Mouse (Mus musculus) heart, adult 11 months (tissue): Measurements from ENCODE around the gene 2210016L21Rik.
"Not testable (repeated sequence)": the region's sequence is repeated elsewhere in the genome, so short reads cannot be mapped to it uniquely, and the experiment has no call there.

Experiments used
- DNase-seq: peaks from one replicate; pipeline ENCODE4 v3.0.0; 2022

The 2210016L21Rik gene

GRCm38 (mm10) chr5:114942074-114942765 lies at the start of gene 2210016L21Rik:
Gene 2210016L21Rik (plus strand): TSS chr5:114942158.
- peak; percentile 99 for DNase-seq

GRCm38 (mm10) chr5:114895542-114895941 lies 46.4 kb upstream of the 2210016L21Rik start:
- DNase-seq, result peak; percentile 62

DNA sequence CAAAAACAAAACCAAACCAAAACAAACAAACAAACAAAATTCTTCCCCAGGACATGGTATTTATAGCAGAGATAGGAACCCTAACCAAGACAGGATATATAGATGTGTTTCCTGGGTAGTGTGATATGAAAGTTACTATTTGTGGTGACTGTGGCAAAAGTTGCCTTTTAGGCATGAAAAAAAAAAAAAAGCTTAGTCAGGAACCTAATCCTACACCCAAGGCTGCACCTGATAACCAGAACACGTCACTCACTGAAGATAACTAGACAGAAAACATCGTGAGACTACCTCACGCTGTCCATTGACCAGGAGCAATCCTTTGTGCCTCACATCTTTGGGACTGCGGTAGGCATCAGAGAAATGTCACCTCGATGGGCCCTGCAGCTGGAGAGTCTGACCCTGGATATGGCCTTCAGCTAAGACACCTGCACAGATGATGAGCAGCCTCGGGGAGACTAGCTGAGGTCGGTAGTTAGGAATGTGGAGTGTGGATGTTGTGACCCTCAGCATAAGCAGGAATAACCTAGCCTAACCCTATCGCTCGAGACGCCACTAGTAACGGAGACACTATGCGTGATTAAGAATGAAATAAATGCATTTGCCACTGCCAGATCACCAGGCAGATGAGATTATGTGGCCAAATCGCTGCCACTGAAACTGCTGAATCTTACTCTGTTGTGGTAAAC lies 45.1 kb upstream of the 2210016L21Rik start, which contains the start of gene Oasl2:
Gene Oasl2 (plus strand): TSS at position 249 of the 686 bp plus-strand sequence.
- DNase-seq, result peak; percentile 76

GRCm38 (mm10) chr5:114897374-114897793 lies 44.6 kb upstream of the 2210016L21Rik start:
- peak; percentile 98 for DNase-seq

DNA sequence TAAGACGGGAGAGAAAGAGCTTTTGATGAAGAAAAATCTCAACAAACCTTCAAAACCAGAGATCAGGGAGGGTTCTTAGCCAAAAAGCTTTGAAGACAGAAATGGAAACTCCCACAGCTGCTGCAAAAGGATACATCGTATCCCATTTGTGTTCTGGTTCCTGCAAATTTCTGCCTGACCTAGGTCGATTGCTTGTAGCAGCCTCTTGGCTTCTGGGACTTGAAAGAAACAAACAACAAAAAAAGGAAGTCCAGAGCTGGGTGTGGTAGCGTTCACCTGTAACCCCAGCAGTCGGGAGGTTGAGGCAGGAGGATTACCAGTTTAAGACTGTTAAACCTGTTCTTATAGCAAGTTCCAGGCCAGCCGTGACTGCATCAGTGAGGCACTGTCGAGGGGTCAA lies 43.1 kb upstream of the 2210016L21Rik start:
- peak; percentile 68 for DNase-seq

DNA sequence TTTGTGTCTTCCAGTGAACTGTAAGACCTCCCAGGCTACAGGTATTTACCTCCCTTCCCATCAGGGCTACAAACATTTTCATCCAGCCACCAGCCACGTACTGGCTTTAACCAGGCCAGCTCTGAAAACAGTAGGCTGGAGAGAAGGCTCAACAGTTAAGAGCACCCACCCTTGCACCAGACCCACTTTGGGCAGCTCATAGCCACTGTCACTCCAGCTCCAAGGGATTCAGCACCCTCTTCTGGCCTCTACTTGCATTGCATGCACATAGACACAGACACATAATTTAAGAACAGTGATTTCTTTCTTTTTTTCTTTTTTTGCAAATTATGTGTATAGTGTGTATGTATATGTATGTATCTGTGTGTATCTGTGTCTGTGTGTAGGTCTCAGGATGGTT lies 39.5 kb upstream of the 2210016L21Rik start:
- peak; percentile 71 for DNase-seq

- no peak for DNase-seq
These were observed 33.2 kb upstream of the 2210016L21Rik start for GRCm38 (mm10) chr5:114908598-114909305.

GRCm38 (mm10) chr5:114913686-114914085 lies 28.3 kb upstream of the 2210016L21Rik start:
- DNase-seq, result no peak

DNA sequence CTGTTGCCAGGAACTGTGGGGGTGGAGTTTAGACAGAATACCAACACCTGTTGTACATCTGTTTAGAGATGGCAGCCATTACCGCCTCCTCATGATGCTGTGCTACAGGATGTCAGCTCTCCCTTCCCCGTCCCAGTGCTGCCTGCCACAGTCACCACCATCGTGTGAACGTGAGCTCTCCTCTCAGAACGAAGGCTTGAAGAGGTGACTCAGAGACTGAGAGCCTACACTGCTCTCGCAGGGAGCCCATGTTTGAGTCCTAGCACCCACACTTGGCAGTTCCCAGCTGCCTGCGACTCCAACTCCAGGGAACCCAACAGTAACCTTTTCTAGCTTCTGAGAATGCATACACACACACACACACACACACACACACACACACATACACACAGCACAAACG lies 27.1 kb upstream of the 2210016L21Rik start:
- no peak for DNase-seq

GRCm38 (mm10) chr5:114915854-114916253 lies 26.1 kb upstream of the 2210016L21Rik start:
- no peak for DNase-seq

GRCm38 (mm10) chr5:114916777-114917176 lies 25.2 kb upstream of the 2210016L21Rik start:
- peak; percentile 95 for DNase-seq

- DNase-seq, result not testable (repeated sequence)
These were observed 24.6 kb upstream of the 2210016L21Rik start for GRCm38 (mm10) chr5:114917357-114917756.

DNA sequence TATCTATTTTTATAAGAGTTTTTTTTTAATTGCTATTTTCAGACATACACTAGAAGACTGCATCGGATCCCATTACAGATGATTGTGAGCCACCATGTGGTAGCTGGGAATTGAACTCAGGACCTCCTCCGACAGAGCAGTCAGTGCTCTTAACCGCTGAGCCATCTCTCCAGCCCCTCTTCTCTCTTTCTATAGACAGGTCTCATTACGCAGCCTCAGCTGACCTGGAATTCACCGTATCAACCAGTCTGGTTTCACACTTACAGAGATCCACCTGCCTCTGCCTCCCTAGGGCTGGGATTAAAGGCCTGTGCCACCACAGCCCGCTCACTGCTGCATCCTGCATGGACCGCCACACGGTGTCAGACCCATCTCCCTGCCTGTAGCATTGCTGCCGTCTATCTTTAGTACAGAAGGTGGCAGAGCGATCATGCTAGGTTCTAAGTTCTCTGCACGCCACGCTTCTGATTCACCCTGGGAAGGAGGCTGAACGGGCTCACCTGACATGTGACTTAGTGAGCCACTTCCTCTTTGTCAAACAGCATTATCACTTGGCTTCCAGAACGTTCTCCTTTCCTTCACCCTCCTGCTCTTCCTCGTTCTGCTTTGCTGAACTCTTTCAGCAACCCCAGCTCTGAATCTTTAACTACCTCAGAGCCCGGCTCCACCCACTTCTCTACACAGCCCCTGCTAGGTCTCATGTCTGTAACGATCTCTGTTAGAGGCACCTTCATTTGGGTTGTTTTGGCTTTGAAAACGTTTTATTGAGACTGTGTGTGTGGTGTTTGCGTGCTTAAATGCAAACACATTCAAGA lies 20.2 kb upstream of the 2210016L21Rik start:
- DNase-seq, result peak; percentile 93

DNA sequence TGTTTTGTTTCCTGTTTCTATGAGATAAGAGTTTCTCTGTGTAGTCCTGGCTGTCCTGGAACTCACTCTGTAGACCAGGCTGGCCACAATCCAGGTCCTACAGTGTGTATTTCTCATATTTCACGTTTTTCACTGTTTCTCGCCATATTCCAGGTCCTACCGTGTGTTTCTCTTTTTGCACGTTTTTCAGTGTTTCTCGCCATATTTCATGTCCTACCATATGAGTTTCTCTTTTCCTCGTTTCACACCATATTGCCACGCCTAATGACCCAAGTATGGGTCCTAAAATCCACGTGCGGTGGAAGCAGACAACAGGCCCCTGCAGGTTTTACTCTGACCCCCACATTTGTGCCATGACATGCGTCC lies 19.6 kb upstream of the 2210016L21Rik start:
- DNase-seq, result no peak

DNA sequence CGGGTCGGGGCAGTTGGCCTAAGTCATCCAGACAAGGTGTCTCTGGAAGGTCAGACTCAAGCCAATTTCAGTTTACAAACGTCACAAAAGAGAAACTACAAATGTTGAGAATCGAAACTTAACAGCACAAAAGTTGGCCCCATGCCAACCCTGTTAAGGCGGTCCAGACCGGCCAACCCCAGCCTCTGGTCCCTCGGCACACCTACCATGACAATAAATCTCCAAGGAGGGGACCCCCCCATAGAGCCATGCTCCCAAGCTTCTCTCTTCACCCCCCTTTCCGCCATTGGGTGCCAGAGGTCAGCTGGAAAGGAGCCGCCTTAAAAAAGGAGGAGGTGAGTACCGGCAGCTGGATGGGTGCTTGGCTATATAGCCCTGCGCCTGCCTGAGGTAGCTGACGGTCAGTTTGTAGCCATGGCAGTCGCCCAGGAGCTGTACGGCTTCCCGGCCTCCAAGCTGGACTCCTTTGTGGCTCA lies 18.9 kb upstream of the 2210016L21Rik start, which contains the start of gene Oasl1:
Gene Oasl1 (plus strand): TSS at position 243 of the 476 bp plus-strand sequence.
- peak; percentile 96 for DNase-seq

DNA sequence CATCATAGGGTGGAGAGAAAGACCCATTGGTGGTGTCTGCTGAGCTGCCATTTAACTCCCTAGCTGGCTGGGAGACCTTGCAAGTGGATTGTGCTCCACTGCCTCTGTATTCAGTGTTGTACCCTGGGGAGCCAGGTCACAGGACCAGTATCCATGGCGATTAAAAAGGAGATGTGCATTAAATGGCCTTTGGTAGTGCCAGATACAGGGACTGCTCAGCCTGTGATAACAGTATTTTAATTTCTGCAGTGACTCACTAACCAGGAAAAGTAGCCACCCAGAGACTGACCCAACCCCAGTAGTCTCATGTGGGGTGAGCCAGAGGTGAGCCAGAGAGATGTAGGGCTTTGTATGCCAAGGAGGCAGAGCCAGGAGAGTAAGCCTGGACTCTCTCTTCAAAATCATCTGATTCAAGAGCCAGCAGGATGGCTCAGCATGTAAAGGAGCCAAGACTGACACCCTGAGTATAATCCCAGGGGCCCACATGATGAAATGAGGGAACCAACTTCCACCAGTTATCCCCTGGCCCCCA lies 15.7 kb upstream of the 2210016L21Rik start:
- no peak for DNase-seq

DNA sequence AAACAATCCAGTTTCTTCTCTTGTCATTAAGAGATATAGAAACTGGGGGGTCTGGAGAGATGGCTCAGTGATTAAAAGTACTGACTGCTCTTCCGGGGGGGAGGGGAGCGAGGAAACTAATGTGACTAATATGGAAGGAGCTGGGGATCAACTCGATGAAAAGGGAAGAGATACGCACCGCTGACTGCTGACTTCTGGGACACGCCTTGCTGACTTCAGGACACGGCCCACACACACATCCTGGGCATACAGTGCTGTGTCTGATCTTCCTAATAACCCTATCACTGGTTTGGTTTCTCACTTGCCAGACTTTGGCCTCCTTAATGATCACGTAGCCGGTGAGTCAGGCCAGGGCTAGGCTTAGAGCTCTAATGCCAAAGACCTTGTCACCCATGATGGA lies 15.2 kb upstream of the 2210016L21Rik start:
- no peak for DNase-seq

GRCm38 (mm10) chr5:114931626-114932025 lies 10.3 kb upstream of the 2210016L21Rik start:
- no peak for DNase-seq

- DNase-seq, result no peak
These were observed 8.8 kb upstream of the 2210016L21Rik start for GRCm38 (mm10) chr5:114933206-114933605.

DNA sequence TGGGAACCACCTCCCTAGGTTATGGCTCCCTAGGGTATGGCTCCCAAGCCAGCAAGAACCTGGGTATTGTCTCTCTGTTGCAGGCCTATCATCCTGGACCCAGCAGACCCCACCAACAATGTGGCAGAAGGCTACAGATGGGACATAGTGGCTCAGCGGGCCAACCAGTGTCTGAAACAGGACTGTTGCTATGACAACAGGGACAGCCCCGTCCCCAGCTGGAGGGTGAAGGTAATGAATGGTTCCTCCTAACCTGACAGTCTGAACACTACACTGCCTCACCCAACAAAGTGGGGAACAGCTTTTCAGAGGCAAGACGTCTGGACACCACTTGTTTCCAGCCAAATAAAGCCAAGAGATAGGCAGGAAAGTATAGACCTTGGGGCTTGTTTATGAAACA lies 6.1 kb upstream of the 2210016L21Rik start:
- DNase-seq, result no peak

- not testable (repeated sequence) for DNase-seq
These were observed 820 bp upstream of the 2210016L21Rik start for GRCm38 (mm10) chr5:114941138-114941537.

DNA sequence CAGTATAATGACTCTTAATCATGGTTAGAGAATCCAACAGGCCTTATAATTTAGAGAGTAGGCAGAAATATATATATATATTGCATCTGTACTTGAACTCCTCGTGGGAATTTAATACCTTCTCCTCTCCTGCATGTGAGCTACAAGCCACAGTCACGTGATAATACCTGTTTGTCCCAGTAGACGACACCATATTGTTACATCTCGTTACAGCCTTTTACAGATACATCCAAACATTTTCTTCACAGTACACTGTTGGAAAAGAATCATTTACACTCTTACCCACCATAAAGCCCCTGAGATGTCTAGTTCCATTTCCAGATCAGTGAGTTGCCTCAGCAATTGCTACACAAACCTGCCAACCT lies 790 bp downstream of the 2210016L21Rik start:
- DNase-seq, result no peak
